Mouse (Mus musculus): ENCODE measurements at regions not wholly inside any gene's neighbourhood (a gene's known extent, or its start where the extent isn't known, plus 50 kb on each side); places are given as distances from the start of the nearest gene placed in this dataset.

DNA sequence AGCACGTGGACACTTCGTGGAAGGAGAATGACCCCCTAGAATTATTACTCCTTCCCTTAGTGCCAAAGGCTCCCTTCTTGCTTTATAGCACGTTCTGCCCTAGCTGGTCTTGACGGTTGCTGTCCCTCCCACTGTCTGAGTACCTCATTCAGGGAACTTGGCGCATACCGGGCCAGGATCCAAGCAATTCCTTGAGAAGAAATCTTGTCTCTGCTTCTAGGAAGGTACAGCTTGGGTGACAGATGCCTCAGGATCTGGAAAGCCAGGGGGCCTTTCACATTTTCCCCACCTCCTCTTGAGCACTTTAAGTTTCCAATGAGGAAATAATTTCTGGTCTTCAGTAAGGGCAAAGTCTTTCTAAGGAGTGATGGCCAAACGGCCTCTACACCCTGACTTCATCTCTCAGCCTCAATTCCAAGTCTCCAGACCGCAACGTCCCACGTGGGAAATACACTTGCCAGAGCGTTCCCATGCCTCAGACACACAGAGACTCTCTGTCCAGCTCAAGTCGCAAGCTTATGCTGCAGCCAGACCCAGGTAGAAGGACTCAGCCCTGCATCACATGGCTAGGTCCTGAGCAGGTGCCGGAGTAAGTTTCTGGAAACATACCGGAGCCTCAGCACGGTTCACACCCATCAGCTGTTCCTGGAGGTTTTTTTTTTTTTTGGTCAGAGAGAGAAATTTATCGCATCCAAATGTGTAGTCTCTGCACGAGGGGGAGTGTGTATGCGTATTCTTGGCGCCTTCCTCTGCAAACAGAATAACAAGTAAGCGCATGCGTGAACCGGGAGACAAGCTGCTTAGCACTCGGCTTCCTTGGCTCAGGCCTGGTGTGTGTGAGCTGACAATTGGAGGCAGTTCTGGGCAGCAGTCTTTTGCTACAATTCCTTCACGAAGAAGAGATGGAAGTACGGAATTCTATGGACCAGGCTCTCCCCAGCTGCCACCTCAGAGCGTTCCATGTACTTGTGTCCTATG lies 171.7 kb upstream of the Kazn start:
- ATAC-seq (ENCODE audit: poor library complexity, severe bottlenecking): no peak

GRCm38 (mm10) chr4:142397858-142398257 lies 158.7 kb upstream of the Kazn start:
- ATAC-seq (ENCODE audit: poor library complexity, severe bottlenecking): no peak

GRCm38 (mm10) chr4:142392924-142393323 lies 153.7 kb upstream of the Kazn start:
- no peak for ATAC-seq (ENCODE audit: poor library complexity, severe bottlenecking)

DNA sequence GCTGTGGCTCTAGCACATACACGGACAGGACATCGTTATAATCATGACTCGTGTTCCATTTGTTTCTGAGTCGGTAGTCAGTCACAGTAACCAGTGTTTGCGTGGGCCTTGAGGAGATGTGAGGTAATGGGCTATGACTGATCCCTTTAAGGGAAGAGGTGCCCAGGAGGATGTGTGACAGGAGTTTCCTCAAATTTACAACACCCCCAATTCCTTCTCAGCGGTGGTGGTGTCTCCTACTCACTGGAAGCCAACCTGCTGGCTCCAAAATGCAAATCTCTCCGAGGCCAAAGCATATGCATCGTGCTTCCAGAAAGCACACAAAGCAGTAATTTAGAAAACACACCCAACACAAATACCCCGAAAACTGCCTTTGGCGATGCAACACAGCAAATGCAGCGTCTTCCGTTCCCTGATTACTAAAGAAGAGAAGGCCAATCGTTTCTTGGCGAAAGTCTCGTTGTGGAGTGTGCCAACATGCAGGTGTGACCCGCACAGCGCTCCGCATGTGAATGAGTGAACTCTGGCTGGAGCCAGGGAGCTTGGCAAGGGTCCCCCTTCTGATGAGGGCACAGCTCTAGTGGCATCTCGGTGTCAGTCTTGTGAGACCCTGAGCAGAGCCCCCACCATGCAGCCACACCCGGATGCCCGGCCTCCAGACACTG lies 151.5 kb upstream of the Kazn start:
- no peak for ATAC-seq (ENCODE audit: poor library complexity, severe bottlenecking)

DNA sequence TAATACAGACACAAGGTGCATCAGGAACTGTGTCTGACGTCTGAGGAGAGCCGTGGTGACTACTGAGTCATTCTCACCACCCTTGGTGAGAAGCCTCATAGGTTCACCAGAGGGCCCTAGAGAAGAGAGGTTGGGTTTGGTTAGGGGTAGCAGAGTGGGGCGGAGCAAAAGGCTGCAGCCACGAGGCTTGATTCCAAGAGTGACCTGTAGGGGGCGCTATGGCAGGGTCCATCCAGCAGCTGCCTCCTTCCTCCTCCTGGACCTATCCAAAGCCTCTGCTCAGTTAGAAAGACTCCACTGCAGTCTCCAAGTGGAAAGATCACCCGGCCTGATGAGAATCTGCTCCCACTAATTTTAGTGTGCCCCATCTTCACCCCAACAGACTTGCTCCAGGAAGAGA lies 149.3 kb upstream of the Kazn start:
- no peak for ATAC-seq (ENCODE audit: poor library complexity, severe bottlenecking)

DNA sequence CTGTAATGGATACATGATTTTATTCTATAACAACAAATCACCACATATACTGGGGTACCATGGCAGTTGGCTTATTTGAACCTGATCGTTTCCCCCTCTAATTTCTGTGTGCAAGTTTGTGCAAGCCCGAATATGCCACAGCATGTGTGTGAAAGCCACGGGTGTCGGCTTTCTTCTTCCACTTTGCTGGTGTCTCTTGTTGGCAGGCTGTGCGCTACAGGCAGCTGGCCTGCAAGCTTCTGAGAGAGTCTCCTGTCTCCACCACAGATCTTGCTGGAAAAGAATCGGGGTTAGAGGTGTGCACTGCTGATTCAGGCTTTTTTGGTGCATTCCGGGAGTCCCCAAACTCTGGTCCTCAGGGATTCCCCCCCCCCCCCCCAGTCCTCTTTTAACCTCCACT lies 142.0 kb upstream of the Kazn start:
- no peak for ATAC-seq (ENCODE audit: poor library complexity, severe bottlenecking)

DNA sequence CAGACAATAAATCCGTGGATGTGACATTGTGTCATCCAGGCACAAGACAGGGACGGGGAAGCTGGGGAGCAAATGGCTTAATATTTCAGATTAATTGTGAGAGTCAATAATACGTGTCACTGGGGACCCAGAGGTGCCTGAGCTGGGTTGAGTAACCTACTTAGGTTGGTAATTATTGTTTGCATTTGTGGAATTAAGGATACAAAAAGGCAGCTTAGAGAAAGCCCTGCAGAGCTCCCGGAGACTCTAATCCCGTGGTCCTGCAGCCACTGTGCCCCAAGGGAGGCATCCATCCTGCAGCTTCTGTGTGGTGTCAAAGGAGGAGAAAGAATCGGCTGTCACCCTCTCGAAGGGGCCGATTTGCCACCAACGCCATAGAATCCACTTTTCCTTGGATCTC lies 139.3 kb upstream of the Kazn start:
- ATAC-seq (ENCODE audit: poor library complexity, severe bottlenecking): no peak

DNA sequence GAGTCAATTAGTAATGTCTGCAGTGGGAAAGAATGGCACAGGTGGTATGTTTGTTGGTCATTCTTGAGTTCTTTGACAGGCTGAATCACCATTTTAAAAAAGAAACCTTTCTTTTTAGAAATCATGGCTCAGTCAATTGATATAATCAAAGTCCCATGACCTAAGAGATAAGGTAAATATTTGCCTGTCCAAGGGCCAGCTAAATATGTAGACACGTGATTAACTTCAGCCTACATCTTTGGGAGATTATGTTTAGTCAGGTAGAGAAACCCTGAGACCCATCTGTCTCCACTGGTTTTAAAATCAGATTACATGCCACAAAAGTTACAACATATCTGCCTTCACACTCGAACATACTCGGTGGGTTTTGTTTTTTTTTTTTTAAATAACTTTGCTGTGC lies 128.6 kb upstream of the Kazn start:
- ATAC-seq (ENCODE audit: poor library complexity, severe bottlenecking): no peak

- ATAC-seq (ENCODE audit: poor library complexity, severe bottlenecking): no peak
Observed at GRCm38 (mm10) chr4:142362071-142362470, 122.9 kb upstream of the Kazn start.

DNA sequence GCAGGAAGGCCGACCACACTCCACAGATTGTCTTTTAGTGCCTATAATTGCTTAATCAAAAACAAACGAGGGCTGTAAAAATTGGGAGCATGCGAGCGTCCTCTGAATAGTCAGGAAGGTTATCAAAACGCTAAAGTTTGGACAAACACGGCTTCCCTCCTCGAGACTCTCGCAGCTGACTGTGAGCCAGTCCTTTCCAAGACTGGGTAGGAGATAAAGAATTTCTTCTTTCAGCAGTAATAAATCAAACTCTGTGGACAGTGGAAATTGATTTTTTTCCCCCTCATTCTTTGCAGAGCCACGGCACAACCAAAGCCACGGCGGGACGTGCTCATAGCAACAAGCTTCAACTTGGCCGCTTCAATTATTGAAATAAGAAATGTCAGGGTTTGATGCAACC lies 119.7 kb upstream of the Kazn start:
- no peak for ATAC-seq (ENCODE audit: poor library complexity, severe bottlenecking)

- no peak for ATAC-seq (ENCODE audit: poor library complexity, severe bottlenecking)
Observed at GRCm38 (mm10) chr4:142355387-142355786, 116.2 kb upstream of the Kazn start.

DNA sequence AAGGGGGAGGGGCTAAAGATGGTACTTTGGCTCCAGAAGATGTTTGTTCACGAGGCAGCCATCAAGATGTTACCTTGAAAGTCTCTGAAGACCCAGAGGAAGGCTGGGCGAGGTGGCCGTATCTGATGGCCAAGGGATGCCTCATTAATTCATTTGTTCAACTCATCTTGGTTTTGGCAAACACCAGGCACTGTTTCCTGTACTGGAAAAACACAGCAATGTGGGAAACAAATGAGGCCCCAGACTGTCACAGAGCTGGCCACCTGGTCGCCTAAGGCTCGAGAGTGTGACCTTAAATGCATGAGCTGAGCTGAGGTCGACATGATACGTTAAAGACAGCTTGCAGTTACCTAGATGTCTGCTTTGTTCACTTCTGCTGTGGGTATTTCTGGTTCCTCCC lies 114.3 kb upstream of the Kazn start:
- no peak for ATAC-seq (ENCODE audit: poor library complexity, severe bottlenecking)

DNA sequence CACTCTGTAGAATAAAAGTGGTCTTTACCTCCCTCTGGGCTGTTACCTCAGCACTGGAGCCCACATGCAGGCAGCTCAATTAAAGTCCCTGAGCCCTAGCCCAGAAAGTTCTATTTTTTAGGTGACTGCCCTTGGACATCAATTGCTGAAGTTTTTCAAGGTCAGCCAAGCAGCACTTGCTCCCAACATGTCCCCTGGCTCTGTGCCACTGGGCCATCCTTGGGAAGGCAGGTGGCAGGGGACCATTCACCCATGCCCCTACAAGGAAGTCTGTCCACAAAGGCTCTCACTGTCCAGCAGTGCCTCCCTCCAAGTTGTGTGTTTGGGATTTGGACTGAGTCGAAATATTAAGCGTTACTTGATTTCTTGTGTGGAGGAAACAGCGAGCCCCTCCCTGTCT lies 112.6 kb upstream of the Kazn start:
- ATAC-seq (ENCODE audit: poor library complexity, severe bottlenecking): no peak

DNA sequence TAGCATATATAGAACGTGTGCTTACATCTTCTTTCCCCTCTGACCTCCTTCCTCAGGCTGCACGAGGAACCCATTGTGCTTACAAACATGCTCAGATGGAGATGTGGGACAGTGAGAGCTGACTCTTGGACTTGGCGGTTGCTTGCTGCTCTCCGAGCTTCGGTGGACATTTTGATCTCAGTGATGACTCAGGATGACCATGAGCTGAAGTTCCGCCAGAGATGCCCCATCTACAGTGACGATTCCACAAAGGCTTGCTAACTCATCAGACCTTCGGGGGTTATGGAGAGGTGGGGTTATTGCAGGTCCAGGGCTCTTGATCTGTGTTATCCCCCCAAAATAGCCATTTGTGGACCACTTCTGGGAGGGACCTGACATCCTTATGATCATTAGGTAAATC lies 111.8 kb upstream of the Kazn start:
- no peak for ATAC-seq (ENCODE audit: poor library complexity, severe bottlenecking)

DNA sequence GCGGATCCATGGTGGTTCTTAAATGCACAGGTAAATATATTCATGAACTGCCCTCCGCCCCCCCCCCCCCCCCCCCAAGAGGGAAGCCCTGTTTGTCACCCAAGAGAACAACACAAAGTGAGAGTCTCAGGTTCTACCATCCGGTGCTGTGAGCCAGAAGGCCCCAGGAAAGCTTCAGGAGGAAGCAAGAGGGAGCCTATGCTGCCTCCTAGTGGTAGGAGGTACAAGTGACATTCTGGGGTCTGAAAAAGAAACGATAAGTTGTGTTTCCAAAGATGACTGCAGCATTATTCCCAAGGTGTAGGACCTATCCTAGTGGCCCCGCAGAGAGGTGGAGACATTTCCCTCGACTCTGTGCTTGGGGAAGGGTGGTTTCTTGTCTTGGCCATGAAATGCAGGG lies 109.7 kb upstream of the Kazn start:
- ATAC-seq (ENCODE audit: poor library complexity, severe bottlenecking): no peak

- ATAC-seq (ENCODE audit: poor library complexity, severe bottlenecking): no peak
Observed at GRCm38 (mm10) chr4:142342482-142343206, 103.4 kb upstream of the Kazn start.

GRCm38 (mm10) chr4:142341305-142341704 lies 102.1 kb upstream of the Kazn start:
- ATAC-seq (ENCODE audit: poor library complexity, severe bottlenecking): no peak

DNA sequence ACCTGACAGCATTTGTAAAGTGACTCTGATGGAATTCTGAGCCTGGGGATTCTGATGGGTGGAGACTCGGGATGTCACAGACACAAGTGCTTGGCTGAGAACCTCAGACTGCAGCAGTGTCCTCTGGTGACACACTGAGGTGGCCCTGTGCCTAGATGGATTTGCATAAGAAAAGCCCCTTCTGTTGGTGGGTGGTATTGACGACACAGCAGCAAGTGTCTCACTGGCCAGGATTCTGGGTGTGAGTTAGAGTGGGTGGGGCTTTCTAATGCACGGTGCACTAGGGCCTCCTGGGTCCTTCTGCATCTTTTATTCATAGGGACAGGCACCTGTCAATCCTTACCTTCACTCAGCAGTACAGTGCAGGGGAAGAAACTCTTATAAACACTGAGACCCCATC lies 100.9 kb upstream of the Kazn start:
- no peak for ATAC-seq (ENCODE audit: poor library complexity, severe bottlenecking)

- ATAC-seq (ENCODE audit: poor library complexity, severe bottlenecking): no peak
Observed at GRCm38 (mm10) chr4:142337701-142338100, 98.5 kb upstream of the Kazn start.

DNA sequence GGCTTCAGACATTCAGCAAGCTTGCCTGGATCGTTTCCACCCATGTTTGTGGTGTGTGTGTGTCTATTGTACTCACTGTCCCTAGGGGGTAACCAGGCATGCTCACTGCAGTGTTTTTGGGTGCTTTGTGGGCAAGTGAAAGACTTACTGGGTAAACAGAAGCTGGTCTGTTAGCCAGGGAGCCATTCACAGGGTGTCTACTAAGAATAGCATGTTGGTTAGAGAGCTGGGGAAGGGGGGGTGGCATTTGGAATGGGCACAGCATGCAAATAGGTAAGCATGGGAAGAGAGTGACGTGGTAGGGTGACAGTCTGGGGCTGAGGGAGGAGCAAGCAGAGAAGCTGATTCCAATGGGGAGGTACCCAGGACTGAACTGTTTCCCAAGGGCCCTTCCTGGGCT lies 97.7 kb upstream of the Kazn start:
- ATAC-seq (ENCODE audit: poor library complexity, severe bottlenecking): no peak

DNA sequence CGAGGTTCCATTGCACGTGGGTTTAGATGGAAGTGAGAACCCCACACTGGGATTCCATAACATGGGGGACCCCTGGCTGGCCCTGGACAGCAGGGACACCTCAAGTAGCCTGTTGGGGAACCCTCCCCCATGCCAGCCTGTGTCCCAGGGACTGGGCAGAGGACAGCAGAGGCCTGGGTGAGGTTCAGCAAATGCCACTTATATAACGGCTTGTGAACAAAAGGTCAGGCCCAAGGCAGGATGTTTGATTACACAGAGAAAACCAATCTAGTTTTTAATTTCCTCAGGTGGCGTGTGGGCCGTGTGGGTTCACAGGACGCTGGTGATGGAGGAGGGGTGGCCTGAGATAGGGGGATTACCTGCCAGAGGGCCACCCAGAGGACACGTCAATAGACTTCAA lies 94.9 kb upstream of the Kazn start:
- ATAC-seq (ENCODE audit: poor library complexity, severe bottlenecking): no peak

- no peak for ATAC-seq (ENCODE audit: poor library complexity, severe bottlenecking)
Observed at GRCm38 (mm10) chr4:142330599-142330998, 91.4 kb upstream of the Kazn start.

Data from megakaryocyte, adult 5-6 weeks (primary cell).